Mouse (Mus musculus) liver, postnatal 0 days (tissue): ENCODE measurements around the gene Susd2. TPM values are rescaled to one million over a fixed set of nuclear protein-coding genes. Genes with fewer than 3 reads are reported as not detected.

Experiments
- ATAC-seq: fragments of 200-750 bp; cut with Nextera tagmentation; 2 replicates; pipeline ENCODE4 v1.8.0; 2017; ENCODE audit warnings: mild to moderate bottlenecking, moderate library complexity
- DNase-seq: peaks from one replicate; pipeline ENCODE4 v3.0.0-alpha.2; 2016
- H3K27ac ChIP-seq: fragments of 300-500 bp; sonication (generic); 2 replicates; pipeline ENCODE4 v1.5.1; 2014; ENCODE audit warnings: antibody characterized with exemption, moderate library complexity, mild to moderate bottlenecking, low read depth
- H3K27me3 ChIP-seq: fragments of 300-500 bp; sonication (generic); 2 replicates; pipeline ENCODE4 v1.6.1; 2014; ENCODE audit warnings: low read length, control low read depth, mixed read lengths; ENCODE audit not compliant: insufficient read depth
- H3K36me3 ChIP-seq: fragments of 300-500 bp; sonication (generic); replicated peaks from 2 replicates; pipeline ENCODE4 v1.6.1; 2014; ENCODE audit warnings: mild to moderate bottlenecking, control low read depth, low read length, moderate library complexity, mixed read lengths; ENCODE audit not compliant: insufficient read depth
- H3K4me1 ChIP-seq: fragments of 300-500 bp; sonication (generic); 2 replicates; pipeline ENCODE4 v1.6.1; 2014; ENCODE audit warnings: antibody characterized with exemption, mild to moderate bottlenecking, control low read depth; ENCODE audit not compliant: insufficient read depth
- H3K4me2 ChIP-seq: fragments of 300-500 bp; sonication (generic); 2 replicates; pipeline ENCODE4 v1.6.1; 2014; ENCODE audit warnings: low read depth, mild to moderate bottlenecking, low read length, moderate library complexity, mixed read lengths
- H3K4me3 ChIP-seq: fragments of 300-500 bp; sonication (generic); 2 replicates; pipeline ENCODE4 v1.5.1; 2014; ENCODE audit warnings: low read depth, low read length
- H3K9ac ChIP-seq: fragments of 300-500 bp; sonication (generic); replicated peaks from 2 replicates; pipeline ENCODE4 v1.6.1; 2014; ENCODE audit warnings: mild to moderate bottlenecking, moderate library complexity
- H3K9me3 ChIP-seq: fragments of 300-500 bp; sonication (generic); 2 replicates; pipeline ENCODE4 v1.6.1; 2016; ENCODE audit warnings: mild to moderate bottlenecking, control low read depth, low read length, mixed read lengths
- CTCF ChIP-seq: sonication (generic); IDR thresholded peaks from 2 replicates; pipeline ENCODE4 v1.5.1; 2016; ENCODE audit warnings: antibody characterized with exemption, low read depth
- EP300 ChIP-seq: IDR thresholded peaks from 2 replicates; pipeline ENCODE4 v1.6.1; 2016; ENCODE audit warnings: antibody characterized with exemption, low read depth, mild to moderate bottlenecking
- WGBS: fragments of 180-500 bp; shearing (Covaris S2); extraction: QIAGEN DNeasy Blood & Tissue Kit; methylation state at CpG from one replicate; pipeline ENCODE4 v1.1.7; 2014; ENCODE audit not compliant: insufficient replicate concordance; 5-methylcytosine and 5-hydroxymethylcytosine counted together
- polyA plus RNA-seq: library from polyadenylated mRNA; unstranded; fragments of >200 nt; fragmentation: Nextera tagmentation; extraction: Ambion mirVana; gene quantifications from 2 replicates; pipeline ENCODE4 v1.2.1, GENCODE M21; 2015

The Susd2 gene
- polyA plus RNA-seq, 1 experiment from 2014 or later = 1.6 TPM

- H3K27ac ChIP-seq = no peak overlapping the region
- no peak for TF ChIP-seq EP300
- no peak for TF ChIP-seq CTCF
- H3K4me3 ChIP-seq = no peak overlapping the region
- ATAC-seq (no peak), DNase-seq (no peak)
- no peaks in the 10 kb centered on the region for H3K4me1 ChIP-seq
- no peak overlapping the region for H3K4me2 ChIP-seq
- H3K36me3 ChIP-seq = no peaks in the 10 kb centered on the region
- no peaks in the 10 kb centered on the region for H3K27me3 ChIP-seq
- no peaks in the 10 kb centered on the region for H3K9me3 ChIP-seq
- WGBS = 83% methylated on average over 8 of the region's 8 CpGs
- H3K9ac ChIP-seq = no peak overlapping the region
Measured at GRCm38 (mm10) chr10:75634610-75635009, 9.2 kb downstream of the Susd2 start.

- H3K9me3 ChIP-seq = peaks cover 3% of the 10 kb centered on the region; the same call in 1 of the 2 replicates
- no peak for DNase-seq
- H3K4me1 ChIP-seq = no peaks in the 10 kb centered on the region
- no peak overlapping the region for H3K27ac ChIP-seq
- H3K4me2 ChIP-seq = no peak overlapping the region
- H3K4me3 ChIP-seq = no peak overlapping the region
- no peaks in the 10 kb centered on the region for H3K27me3 ChIP-seq
- no peak for ATAC-seq
- TF ChIP-seq EP300 (no peak), CTCF (no peak)
- H3K9ac ChIP-seq = no peak overlapping the region
- H3K36me3 ChIP-seq = no peaks in the 10 kb centered on the region
- WGBS = 70% methylated on average over 14 of the region's 14 CpGs
Measured at GRCm38 (mm10) chr10:75633576-75634139, 10.2 kb downstream of the Susd2 start.

- TF ChIP-seq EP300 (no peak), CTCF (no peak)
- H3K27me3 ChIP-seq = no peaks in the 10 kb centered on the region
- 77% methylated on average over 5 of the region's 5 CpGs for WGBS
- DNase-seq = peak; percentile 20
- H3K9ac ChIP-seq = no peak overlapping the region
- peak; percentile 51 for ATAC-seq
- peaks cover 3% of the 10 kb centered on the region; the same call in 1 of the 2 replicates for H3K9me3 ChIP-seq
- no peak overlapping the region for H3K4me3 ChIP-seq
- no peak overlapping the region for H3K4me2 ChIP-seq
- no peaks in the 10 kb centered on the region for H3K36me3 ChIP-seq
- no peaks in the 10 kb centered on the region for H3K4me1 ChIP-seq
- H3K27ac ChIP-seq = 0 out of 2 replicates have a peak overlapping the region, but pooled peaks have one; percentile 22
Measured at GRCm38 (mm10) chr10:75633048-75633447, 10.8 kb downstream of the Susd2 start.

- Histone ChIP-seq H3K9ac (no peak overlapping the region), H3K4me3 (no peak overlapping the region), H3K36me3 (no peaks in the 10 kb centered on the region), H3K9me3 (peaks cover 3% of the 10 kb centered on the region; the same call in 1 of the 2 replicates), H3K27me3 (no peaks in the 10 kb centered on the region), H3K27ac (0 out of 2 replicates have a peak overlapping the region, but pooled peaks have one; percentile 22), H3K4me1 (no peaks in the 10 kb centered on the region), H3K4me2 (no peak overlapping the region)
- TF ChIP-seq CTCF (no peak), EP300 (no peak)
- WGBS = 56% methylated on average over 5 of the region's 5 CpGs
- DNase-seq = peak; percentile 15
- peak; percentile 49 for ATAC-seq
Measured at GRCm38 (mm10) chr10:75632633-75633032, 11.2 kb downstream of the Susd2 start.

GRCm38 (mm10) chr10:75627490-75627889, 16.3 kb downstream of the Susd2 start:
- H3K27me3 ChIP-seq = no peaks in the 10 kb centered on the region
- no peaks in the 10 kb centered on the region for H3K36me3 ChIP-seq
- H3K9me3 ChIP-seq = peaks cover 3% of the 10 kb centered on the region; the same call in 1 of the 2 replicates
- no peak overlapping the region for H3K9ac ChIP-seq
- H3K4me2 ChIP-seq = no peak overlapping the region
- ATAC-seq = no peak
- no peak for TF ChIP-seq EP300
- TF ChIP-seq CTCF = no peak
- H3K4me1 ChIP-seq = no peaks in the 10 kb centered on the region
- DNase-seq = no peak
- H3K4me3 ChIP-seq = no peak overlapping the region
- no peak overlapping the region for H3K27ac ChIP-seq
- 76% methylated on average over 3 of the region's 3 CpGs for WGBS

GRCm38 (mm10) chr10:75626991-75627390, 16.8 kb downstream of the Susd2 start:
- ATAC-seq = peak; percentile 64
- DNase-seq = no peak
- H3K27ac ChIP-seq = no peak overlapping the region
- H3K36me3 ChIP-seq = no peaks in the 10 kb centered on the region
- no peak overlapping the region for H3K9ac ChIP-seq
- peaks cover 3% of the 10 kb centered on the region; the same call in 1 of the 2 replicates for H3K9me3 ChIP-seq
- no peak overlapping the region for H3K4me2 ChIP-seq
- H3K4me1 ChIP-seq = no peaks in the 10 kb centered on the region
- TF ChIP-seq CTCF = no peak
- TF ChIP-seq EP300 = no peak
- no peaks in the 10 kb centered on the region for H3K27me3 ChIP-seq
- no peak overlapping the region for H3K4me3 ChIP-seq
- 56% methylated on average over 3 of the region's 3 CpGs for WGBS

- Histone ChIP-seq H3K4me2 (no peak overlapping the region), H3K4me1 (no peaks in the 10 kb centered on the region), H3K27me3 (no peaks in the 10 kb centered on the region), H3K4me3 (no peak overlapping the region), H3K36me3 (no peaks in the 10 kb centered on the region), H3K9ac (no peak overlapping the region), H3K27ac (no peak overlapping the region), H3K9me3 (peaks cover 3% of the 10 kb centered on the region; the same call in 1 of the 2 replicates)
- DNase-seq (no peak), ATAC-seq (no peak)
- TF ChIP-seq CTCF (no peak), EP300 (no peak)
- WGBS = 59% methylated on average over 6 of the region's 6 CpGs
Measured at GRCm38 (mm10) chr10:75625920-75626319, 17.9 kb downstream of the Susd2 start.
